Mouse (Mus musculus): Measurements from ENCODE around the gene Tbc1d24. TPM values are rescaled to one million over a fixed set of nuclear protein-coding genes. Genes with fewer than 3 reads are reported as not detected.

The Tbc1d24 gene
- polyA plus RNA-seq, 2 experiments from 2014 or later = 0.47 to 0.62 TPM

DNA sequence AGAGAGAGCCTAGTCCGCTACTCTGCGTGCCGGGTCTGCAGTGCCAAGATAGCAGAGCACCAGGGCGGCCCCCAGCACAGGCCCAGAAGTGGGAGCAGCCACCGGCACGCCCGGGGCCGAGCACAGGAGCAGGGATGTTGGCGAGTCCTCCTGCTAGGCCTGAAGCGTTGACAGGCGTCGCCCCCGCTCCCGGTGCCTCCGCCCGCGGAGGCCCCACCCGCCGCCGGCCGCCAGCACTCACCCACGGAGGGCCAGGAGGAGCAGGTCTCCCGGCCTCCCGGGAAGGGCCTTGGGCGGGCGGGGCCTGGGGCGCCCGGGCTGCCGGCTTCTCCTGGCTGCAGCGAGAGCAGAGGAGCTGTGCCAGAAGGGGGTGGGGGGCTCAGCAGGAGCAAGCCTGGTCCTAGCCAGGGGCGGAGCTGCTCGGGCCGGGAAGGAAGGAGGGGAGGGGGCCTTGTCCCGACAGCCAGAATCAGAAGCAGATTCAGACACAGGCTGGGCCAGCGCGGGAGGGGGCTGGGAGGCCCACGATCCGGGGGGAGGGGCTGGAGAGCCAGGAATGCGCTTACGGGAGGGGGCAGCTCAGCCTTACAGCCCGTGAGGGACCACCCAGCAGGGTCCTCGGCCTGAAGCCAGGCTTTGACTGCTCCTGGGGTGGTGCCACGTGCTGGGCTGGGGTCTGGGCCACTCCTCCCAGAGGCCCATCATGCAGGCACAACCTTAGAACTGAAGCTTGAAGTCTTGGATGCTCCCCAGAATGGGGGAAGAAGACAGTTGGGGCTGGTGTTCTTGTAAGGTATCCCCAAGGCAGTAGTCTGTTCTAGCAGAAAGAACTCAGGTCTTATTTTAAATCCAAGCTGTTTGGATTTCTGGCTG lies 3.9 kb upstream of the Tbc1d24 start, which contains the start of gene Ntn3:
Gene Ntn3, minus strand, starts transcription at position 489 of the 873 bp plus-strand sequence.
- ATAC-seq = no peak

DNA sequence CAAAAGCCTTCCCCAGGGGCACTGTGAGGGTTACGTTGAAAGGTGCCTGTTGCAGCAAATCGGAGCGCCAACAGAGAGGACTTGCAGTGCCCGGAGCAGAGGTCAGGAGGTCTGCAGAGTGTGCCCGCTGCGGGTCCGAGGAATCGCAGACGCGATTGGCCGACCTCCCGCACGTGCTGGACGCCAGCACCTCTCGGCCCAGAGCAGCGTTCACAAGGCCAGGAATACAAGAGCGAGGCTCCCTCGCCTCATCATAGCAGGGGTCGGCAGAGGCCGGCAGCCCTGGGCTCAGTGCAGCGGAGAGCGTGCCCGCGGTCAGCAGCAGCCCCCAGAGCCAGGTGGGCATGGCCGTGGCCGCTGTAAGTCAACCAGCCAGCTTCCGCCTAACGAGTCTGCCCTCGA lies 3.3 kb upstream of the Tbc1d24 start:
- no peak for ATAC-seq

DNA sequence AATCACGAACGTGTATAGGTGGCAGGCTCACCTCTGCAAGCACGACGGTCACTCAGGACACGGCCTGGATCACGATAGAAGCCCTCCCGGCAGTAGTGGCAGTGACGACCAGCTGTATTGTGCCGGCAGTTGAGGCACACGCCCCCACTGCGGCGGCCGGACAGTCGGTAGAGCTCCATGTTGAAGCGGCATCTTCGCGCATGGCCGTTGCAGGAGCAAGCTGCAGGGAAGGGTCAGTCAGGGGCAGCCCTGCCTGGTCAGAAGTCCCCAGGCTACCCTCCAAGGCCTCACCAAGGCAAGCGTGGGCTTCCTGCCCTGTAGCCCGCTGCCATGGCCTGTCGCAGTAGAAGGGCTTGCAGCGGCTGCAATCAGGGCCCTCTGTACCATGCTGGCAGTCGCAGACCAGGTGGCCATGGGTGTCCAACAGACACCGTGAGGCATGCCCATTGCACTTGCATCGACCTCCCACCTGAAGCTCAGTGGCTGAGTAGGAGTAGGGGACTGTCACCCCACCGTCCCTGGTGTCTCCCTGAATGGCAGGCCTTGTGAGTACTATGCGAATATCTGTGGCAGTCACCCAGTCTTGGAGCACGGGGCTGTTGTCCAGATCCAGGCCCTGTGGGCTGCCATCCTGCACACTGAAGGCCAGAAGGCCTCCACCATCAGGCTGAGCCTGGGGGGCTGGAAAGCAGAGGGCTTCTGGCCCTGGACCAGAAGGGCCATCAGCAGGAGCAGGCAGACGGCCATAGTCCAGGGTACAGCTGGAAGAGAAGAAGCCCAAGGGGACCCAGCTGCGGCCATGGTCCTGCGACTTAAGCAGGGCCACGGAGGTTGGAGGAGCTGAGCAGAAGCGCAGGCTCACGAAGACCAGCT lies 2.6 kb upstream of the Tbc1d24 start:
- ATAC-seq = no peak

DNA sequence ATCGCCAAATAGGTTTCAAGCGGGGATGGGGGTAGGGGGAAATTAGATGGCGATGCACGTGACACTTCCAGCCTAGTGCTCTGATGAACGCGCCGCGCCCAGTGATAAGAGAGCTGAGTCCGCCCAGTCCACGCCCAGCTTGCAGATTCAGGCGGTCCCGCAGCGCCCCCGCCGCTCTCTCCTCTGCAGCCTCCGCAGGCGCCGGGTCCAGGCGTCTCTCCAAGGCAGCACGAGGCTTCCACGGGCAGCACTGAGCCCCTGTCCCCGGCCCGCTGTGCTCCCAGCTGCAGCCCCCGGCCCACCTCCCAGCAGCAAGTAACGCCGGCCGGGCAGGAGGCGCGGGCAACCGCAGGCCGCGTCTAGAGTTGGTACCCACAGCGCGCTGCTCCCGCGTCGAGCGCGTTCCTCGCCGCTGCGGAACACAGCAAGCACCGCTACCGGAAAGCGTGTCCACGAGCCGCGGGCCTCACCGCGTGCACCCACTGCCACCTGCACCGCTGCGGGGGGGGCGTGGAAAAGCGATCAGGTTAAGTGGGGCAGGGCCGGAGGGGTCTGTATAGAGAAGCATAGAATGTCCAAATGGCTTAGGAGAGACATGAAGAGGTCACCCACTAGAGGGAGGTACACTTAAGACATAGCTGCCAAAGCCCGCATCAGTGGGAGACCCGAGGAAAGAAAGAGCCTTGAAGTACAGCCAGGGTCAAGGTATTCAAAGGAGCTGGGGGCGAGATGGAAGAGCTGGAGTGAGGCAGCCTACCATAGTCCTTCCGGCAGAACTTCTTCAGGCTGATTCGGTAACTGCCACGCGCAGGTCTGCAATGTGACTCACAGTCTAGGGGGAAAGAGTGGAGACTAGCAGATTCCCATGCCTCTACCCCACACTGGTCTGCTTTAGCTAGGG lies 1.3 kb upstream of the Tbc1d24 start:
- peak; percentile 63 for ATAC-seq

- peak; percentile 33 for ATAC-seq
Observed at GRCm38 (mm10) chr17:24205908-24206361, 573 bp upstream of the Tbc1d24 start.

DNA sequence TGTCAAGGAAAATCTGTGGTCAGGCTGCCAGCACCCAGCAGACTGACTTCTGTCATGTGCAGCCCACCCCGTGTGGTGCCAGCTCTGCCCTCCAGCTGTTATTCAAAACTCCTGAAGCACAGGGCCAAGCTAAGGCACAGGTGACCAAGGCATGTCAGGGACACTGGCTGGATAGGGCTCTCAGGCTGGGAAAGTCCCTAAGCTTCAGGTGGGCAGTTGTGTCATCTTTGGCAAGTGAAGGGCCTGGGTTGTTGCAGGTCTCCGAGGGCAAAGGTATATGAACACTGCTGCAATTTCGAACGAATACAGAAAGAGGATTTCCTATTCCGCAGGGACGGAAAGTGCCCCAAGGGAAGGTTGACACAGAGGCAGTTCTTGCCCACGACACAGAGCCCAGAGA lies 516 bp downstream of the Tbc1d24 start:
- no peak for ATAC-seq

- ATAC-seq = no peak
Observed at GRCm38 (mm10) chr17:24203611-24204534, 1.5 kb downstream of the Tbc1d24 start.

DNA sequence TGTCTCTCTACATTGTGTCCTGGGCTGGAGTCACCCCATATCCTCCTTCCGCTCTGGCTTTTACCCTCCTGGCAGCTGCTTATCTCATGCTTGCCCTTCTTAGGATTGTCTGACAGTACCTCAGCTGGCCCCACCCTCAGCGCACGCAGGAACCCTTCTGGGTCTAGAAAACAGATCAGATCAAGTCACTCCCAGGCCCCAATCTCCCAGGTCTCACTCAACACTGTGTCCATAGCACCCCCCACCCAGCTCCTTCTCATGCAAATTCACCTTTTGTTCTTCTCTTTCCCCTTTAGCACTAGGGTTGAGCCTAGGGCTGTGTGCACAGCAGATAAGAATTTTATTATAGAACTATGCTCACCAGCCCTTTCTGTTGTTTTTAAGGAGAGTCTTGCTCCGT lies 2.3 kb downstream of the Tbc1d24 start:
- no peak for ATAC-seq

- ATAC-seq = no peak
Observed at GRCm38 (mm10) chr17:24201092-24201491, 4.3 kb downstream of the Tbc1d24 start.

DNA sequence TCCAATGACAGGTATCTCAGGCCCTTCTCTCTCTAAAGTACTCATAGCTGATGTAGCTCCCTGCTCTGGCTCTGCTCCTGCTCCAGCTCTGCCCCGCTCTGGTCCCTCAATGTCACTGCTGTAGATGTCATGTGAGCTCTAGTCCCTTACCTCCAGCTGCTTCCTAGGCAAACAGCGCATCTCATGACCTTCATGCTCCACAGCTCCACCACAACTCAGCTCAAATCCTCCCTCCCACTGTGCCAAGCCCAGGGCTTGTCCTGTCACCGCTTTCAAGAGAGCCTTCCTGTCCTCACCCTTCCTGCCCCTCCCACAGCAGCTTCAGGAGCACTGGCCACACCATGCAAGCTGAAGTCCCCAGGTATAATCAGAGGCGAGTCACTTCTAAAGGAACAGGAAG lies 5.6 kb downstream of the Tbc1d24 start:
- no peak for ATAC-seq

DNA sequence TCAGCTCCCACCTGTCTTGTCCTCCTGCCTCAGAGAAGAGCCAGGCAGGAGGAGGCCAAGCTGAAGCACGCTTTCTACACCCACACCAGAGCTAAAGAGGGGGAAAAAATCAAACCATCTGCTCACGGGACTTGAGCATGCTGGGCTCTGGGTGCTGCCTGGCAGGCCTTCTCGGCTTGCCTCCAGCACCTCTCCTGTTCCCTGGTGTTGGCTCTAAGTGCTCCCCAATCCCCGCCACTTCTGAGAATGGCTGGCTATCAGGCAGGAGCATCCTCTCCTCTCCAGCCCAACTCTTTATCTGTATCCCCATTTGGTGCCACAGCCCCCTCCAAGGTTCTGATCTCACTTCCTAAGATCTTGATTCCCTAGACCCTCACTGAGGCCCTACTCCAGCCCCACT lies 6.1 kb downstream of the Tbc1d24 start:
- ATAC-seq = no peak

DNA sequence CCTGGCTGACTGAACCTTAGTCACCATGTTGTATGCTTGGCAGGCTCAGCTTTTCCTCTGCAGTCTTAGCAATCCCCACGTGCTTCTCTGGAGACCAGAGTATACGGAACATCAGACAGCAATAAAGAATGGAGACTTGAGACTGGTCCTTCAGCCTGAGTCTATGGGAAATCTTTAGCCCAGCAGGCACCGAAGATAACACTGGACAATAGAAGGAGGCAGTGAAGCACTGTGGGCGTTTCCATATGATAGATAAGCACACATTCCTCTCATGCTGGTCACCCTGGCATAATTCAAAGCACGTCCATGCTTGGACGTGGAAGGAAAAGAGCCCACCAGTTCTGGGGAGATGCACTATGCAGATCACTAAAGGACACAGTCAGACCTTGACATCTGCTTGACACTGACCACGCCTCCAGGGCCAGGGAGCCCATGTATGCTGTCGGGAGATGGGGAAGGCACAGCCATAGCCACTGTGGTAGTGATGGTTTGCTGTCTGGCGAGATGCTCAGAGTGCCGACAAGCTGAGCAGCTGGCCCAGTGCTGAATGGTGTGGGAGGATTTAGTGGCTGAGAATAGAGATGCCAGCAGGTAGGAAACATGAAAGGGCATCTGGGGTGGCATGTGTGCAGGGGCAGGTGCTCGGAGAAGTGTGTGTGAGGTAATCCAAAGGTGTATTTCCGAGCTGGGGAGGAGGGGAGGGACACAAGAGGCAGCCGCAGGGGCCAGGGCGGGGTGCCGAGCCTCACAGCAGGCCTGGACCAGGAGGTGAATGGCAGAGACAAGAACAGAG lies 8.1 kb downstream of the Tbc1d24 start:
- ATAC-seq = no peak

DNA sequence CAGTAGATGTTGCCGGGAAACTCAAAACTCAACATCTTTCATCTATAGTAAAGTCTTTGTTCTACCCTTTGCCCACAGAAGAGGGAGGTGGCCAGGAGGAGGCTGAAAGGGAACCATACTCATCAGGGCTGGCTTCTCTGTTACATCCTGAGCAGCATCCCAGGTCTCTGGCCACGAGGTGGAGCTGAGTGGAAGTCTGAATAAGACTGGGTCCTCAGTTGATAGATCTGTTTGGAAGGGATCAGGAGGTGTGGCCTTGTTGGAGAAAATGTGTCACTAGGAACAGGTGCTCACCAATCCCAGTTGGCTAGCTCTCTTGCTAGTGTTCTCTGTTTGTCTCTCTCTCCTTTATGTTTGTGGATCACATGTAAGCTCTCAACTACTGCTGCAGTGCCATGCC lies 10.0 kb downstream of the Tbc1d24 start:
- no peak for ATAC-seq

- ATAC-seq = no peak
Observed at GRCm38 (mm10) chr17:24193769-24194168, 11.6 kb downstream of the Tbc1d24 start.

DNA sequence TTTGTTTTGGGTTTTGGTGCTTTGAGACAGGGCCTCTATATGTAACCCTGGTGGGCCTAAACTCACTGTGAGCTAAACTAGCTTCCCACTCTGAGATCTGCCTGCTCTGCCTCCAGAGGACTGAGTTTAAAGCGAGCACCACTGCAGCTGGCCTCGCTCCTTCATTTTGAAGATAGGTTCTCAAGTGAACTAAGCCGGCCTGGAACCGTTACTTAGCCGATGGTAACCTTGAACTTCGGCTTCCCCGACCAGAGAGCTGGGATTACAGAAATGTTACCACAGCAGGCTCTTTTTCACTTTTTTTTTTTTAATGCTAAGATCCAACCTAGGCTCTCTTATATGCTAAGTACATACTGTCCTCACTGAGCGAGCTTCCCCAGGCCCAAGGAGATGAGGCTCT lies 12.1 kb downstream of the Tbc1d24 start:
- no peak for ATAC-seq

GRCm38 (mm10) chr17:24192848-24193247 lies 12.5 kb downstream of the Tbc1d24 start:
- no peak for ATAC-seq

GRCm38 (mm10) chr17:24191481-24191880 lies 13.9 kb downstream of the Tbc1d24 start:
- ATAC-seq = no peak

- no peak for ATAC-seq
Observed at GRCm38 (mm10) chr17:24190934-24191333, 14.4 kb downstream of the Tbc1d24 start.

- ATAC-seq = no peak
Observed at GRCm38 (mm10) chr17:24174259-24174658, 31.1 kb downstream of the Tbc1d24 start.

DNA sequence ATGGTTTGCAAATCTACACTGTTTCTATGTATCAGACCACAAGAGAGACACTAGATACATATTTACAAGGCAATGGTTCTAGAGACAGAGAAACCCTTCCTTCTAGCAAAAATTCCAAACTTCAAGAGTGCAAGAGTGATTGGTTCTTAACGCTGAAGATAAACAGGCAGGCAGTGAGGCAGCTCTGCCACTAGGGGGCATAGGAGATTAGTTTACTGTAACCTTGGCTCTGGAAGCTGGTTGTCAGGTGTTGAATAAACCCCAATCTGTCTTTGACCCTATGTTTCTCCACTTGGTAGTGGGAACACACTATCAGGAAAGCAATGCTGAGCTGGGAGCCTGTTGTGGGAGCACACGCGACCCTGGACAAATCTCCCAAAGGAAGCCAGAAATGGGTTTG lies 31.9 kb downstream of the Tbc1d24 start:
- peak; percentile 26 for ATAC-seq
